Mouse (Mus musculus) thymus, adult 2 months (tissue): Measurements from ENCODE around the gene Rdh9. TPM values are rescaled to one million over a fixed set of nuclear protein-coding genes. Genes with fewer than 3 reads are reported as not detected.

Experiments
- DNase-seq: peaks from one replicate; pipeline ENCODE4 v3.0.0; 2021
- H3K27ac ChIP-seq: fragments of 200-500 bp; 2 replicates; pipeline ENCODE4 v1.5.1; 2012; ENCODE audit warnings: low read length, control low read depth; ENCODE audit not compliant: control insufficient read depth, insufficient read depth
- H3K27me3 ChIP-seq: fragments of 200-500 bp; 2 replicates; pipeline ENCODE4 v1.6.1; 2012; ENCODE audit warnings: mild to moderate bottlenecking, low read length, moderate library complexity, mixed read lengths; ENCODE audit not compliant: control insufficient read depth, insufficient read depth
- H3K36me3 ChIP-seq: fragments of 200-500 bp; 2 replicates; pipeline ENCODE4 v1.6.1; 2012; ENCODE audit warnings: mild to moderate bottlenecking, low read length, moderate library complexity; ENCODE audit not compliant: control insufficient read depth, insufficient read depth
- H3K4me1 ChIP-seq: fragments of 200-500 bp; replicated peaks from 2 replicates; pipeline ENCODE4 v1.6.1; 2012; ENCODE audit warnings: low read length; ENCODE audit not compliant: control insufficient read depth, insufficient read depth
- H3K4me3 ChIP-seq: fragments of 200-500 bp; 2 replicates; pipeline ENCODE4 v1.5.1; 2012; ENCODE audit warnings: mild to moderate bottlenecking, low read length, control low read depth, moderate library complexity; ENCODE audit not compliant: control insufficient read depth, insufficient read depth
- CTCF ChIP-seq: fragments of 200-500 bp; IDR thresholded peaks from 2 replicates; pipeline ENCODE4 v1.5.1; 2012; ENCODE audit warnings: mild to moderate bottlenecking, control low read depth, low read length, moderate library complexity, borderline replicate concordance; ENCODE audit not compliant: control insufficient read depth, poor library complexity, insufficient read depth; ENCODE audit errors: extremely low read depth
- POLR2A ChIP-seq: fragments of 200-500 bp; IDR thresholded peaks from 2 replicates; pipeline ENCODE4 v1.6.1; 2012; ENCODE audit warnings: mild to moderate bottlenecking, low read length, control low read depth, moderate library complexity; ENCODE audit not compliant: control insufficient read depth, poor library complexity, insufficient read depth; ENCODE audit errors: extremely low read depth
- WGBS: fragments of 180-500 bp; shearing (Covaris S2); methylation state at CpG from one replicate; pipeline ENCODE4 v1.1.7; 2018; 5-methylcytosine and 5-hydroxymethylcytosine counted together
- polyA plus RNA-seq: library from polyadenylated mRNA; depleted of rRNA; stranded (reverse); fragments of >200 nt; gene quantifications from 2 replicates; pipeline ENCODE4 v1.2.3, GENCODE M21; 2012

Rdh9 gene
- polyA plus RNA-seq, 1 experiment = 0.20 TPM

- Histone ChIP-seq H3K4me1 (peaks cover 12% of the 10 kb centered on the region), H3K36me3 (0 out of 2 replicates have a peak, but pooled peaks cover 1% of the 10 kb centered on the region), H3K4me3 (no peak overlapping the region), H3K27ac (no peak overlapping the region), H3K27me3 (no peaks in the 10 kb centered on the region; the same call in 1 of the 2 replicates)
- TF ChIP-seq POLR2A (no peak), CTCF (no peak)
- 46% methylated on average over 4 of the region's 4 CpGs for WGBS
- no peak for DNase-seq
Measured at GRCm38 (mm10) chr10:127736916-127737315, 39.3 kb upstream of the Rdh9 start.

- no peak for DNase-seq
- Histone ChIP-seq H3K27me3 (no peaks in the 10 kb centered on the region; the same call in 1 of the 2 replicates), H3K27ac (no peak overlapping the region; the same call in 1 of the 2 replicates), H3K36me3 (peaks cover 6% of the 10 kb centered on the region; the same call in 1 of the 2 replicates), H3K4me3 (no peak overlapping the region), H3K4me1 (peaks cover 12% of the 10 kb centered on the region)
- no peak for TF ChIP-seq POLR2A
- no peak for TF ChIP-seq CTCF
- 58% methylated on average over 2 of the region's 2 CpGs for WGBS
Measured at GRCm38 (mm10) chr10:127737552-127737951, 38.6 kb upstream of the Rdh9 start.

- Histone ChIP-seq H3K4me1 (peaks cover 12% of the 10 kb centered on the region), H3K4me3 (no peak overlapping the region), H3K27ac (no peak overlapping the region), H3K27me3 (no peaks in the 10 kb centered on the region; the same call in 1 of the 2 replicates), H3K36me3 (peaks cover 13% of the 10 kb centered on the region)
- DNase-seq = peak; percentile 39
- 52% methylated on average over 13 of the region's 13 CpGs for WGBS
- TF ChIP-seq CTCF = peak; percentile 62; the same call in 1 of the 2 replicates
- TF ChIP-seq POLR2A = no peak
Measured at GRCm38 (mm10) chr10:127738151-127738882, 37.9 kb upstream of the Rdh9 start.

- H3K4me1 ChIP-seq = peaks cover 12% of the 10 kb centered on the region
- H3K27me3 ChIP-seq = no peaks in the 10 kb centered on the region; the same call in 1 of the 2 replicates
- peak within 1 kb of the TSS; percentile 50 for H3K4me3 ChIP-seq
- WGBS = 4% methylated on average over 54 of the region's 61 CpGs
- peak; percentile 76 for DNase-seq
- peaks cover 19% of the 10 kb centered on the region for H3K36me3 ChIP-seq
- TF ChIP-seq CTCF (peak; percentile 77), POLR2A (0 out of 2 replicates have a peak, but pooled peaks have one; percentile 16)
- no peak within 1 kb of the TSS for H3K27ac ChIP-seq
Measured at GRCm38 (mm10) chr10:127739083-127739660, 37.0 kb upstream of the Rdh9 start, which contains the start of gene Zbtb39. Gene Zbtb39, plus strand, starts transcription at chr10:127739538.

GRCm38 (mm10) chr10:127739661-127740161, 36.5 kb upstream of the Rdh9 start:
- peaks cover 12% of the 10 kb centered on the region for H3K4me1 ChIP-seq
- H3K27ac ChIP-seq = no peak overlapping the region
- peaks cover 19% of the 10 kb centered on the region for H3K36me3 ChIP-seq
- H3K27me3 ChIP-seq = no peaks in the 10 kb centered on the region; the same call in 1 of the 2 replicates
- peak; percentile 51 for DNase-seq
- peak overlapping the region; percentile 47 for H3K4me3 ChIP-seq
- WGBS = 2% methylated on average over 54 of the region's 55 CpGs
- TF ChIP-seq CTCF (no peak), POLR2A (no peak)

- WGBS = 90% methylated on average over 5 of the region's 5 CpGs
- TF ChIP-seq POLR2A (no peak), CTCF (peak; percentile 91)
- H3K36me3 ChIP-seq = peaks cover 19% of the 10 kb centered on the region
- no peaks in the 10 kb centered on the region; the same call in 1 of the 2 replicates for H3K27me3 ChIP-seq
- H3K27ac ChIP-seq = no peak overlapping the region
- peaks cover 4% of the 10 kb centered on the region for H3K4me1 ChIP-seq
- peak; percentile 51 for DNase-seq
- H3K4me3 ChIP-seq = no peak overlapping the region
Measured at GRCm38 (mm10) chr10:127744661-127745060, 31.5 kb upstream of the Rdh9 start.
